Mouse (Mus musculus) gonadal fat pad, adult 2 months (tissue): ENCODE data around the gene 2900026A02Rik. TPM values are rescaled to one million over a fixed set of nuclear protein-coding genes. Genes with fewer than 3 reads are reported as not detected.

ENCODE experiments used
- DNase-seq: peaks from one replicate; pipeline ENCODE4 v3.0.0-alpha.2; 2012; ENCODE audit warnings: low read depth
- polyA plus RNA-seq: library from polyadenylated mRNA; depleted of rRNA; stranded (reverse); fragments of >200 nt; gene quantifications from 2 replicates; pipeline ENCODE4 v1.2.3, GENCODE M21; 2012; rRNA removed

The 2900026A02Rik gene
- 16.7 and 22.4 TPM in 2 replicates for polyA plus RNA-seq

DNA sequence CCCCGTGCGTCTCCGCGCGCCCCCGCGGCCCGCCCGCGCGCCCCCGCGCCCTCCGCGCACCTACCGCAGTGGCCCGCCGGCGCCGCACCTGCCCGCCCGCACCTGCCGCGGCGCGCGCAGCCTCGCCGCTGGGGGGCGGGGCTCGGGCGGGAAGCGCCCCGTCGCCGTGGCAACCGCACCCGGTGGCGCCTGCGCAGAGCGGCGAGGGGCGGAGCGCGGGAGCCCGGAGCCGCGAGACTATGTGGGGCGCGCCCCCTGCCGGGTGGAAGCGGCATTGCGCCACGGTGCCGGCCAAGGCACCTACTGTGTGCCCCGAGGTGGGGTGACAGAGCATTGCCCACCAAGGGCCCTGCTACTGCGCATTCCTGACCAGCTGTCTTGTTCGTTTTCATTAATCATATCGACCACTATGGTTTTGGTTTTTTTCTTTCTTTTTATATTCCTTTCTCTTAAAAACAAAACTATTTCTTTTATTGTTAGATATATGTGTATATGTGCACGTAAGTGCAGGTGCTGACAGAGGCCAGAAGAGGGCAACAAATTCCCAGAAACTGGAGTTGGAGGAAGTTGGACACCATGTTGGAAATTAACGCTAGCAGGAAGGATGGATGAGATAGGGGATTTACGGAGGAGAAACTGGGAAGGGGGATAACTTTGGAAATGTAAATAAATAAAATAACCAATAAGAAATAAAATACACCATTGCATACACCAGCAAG, at the start of gene 2900026A02Rik:
TSS of gene 2900026A02Rik (minus strand) at position 90 of the 719 bp plus-strand sequence.
- no peak for DNase-seq

- no peak for DNase-seq
Measured at GRCm38 (mm10) chr5:113270043-113270442, 49.0 kb upstream of the 2900026A02Rik start.

- no peak for DNase-seq
Measured at GRCm38 (mm10) chr5:113268246-113268645, 47.2 kb upstream of the 2900026A02Rik start.

- no peak for DNase-seq
Measured at GRCm38 (mm10) chr5:113265637-113266036, 44.6 kb upstream of the 2900026A02Rik start.

GRCm38 (mm10) chr5:113250806-113251205, 29.8 kb upstream of the 2900026A02Rik start:
- no peak for DNase-seq

GRCm38 (mm10) chr5:113249263-113249930, 28.4 kb upstream of the 2900026A02Rik start:
- no peak for DNase-seq

GRCm38 (mm10) chr5:113230196-113230595, 9.2 kb upstream of the 2900026A02Rik start:
- DNase-seq: no peak

GRCm38 (mm10) chr5:113226632-113227102, 5.6 kb upstream of the 2900026A02Rik start, which contains the start of gene Tmem211:
Tmem211 (plus strand) TSS chr5:113226909.
- DNase-seq: no peak

DNA sequence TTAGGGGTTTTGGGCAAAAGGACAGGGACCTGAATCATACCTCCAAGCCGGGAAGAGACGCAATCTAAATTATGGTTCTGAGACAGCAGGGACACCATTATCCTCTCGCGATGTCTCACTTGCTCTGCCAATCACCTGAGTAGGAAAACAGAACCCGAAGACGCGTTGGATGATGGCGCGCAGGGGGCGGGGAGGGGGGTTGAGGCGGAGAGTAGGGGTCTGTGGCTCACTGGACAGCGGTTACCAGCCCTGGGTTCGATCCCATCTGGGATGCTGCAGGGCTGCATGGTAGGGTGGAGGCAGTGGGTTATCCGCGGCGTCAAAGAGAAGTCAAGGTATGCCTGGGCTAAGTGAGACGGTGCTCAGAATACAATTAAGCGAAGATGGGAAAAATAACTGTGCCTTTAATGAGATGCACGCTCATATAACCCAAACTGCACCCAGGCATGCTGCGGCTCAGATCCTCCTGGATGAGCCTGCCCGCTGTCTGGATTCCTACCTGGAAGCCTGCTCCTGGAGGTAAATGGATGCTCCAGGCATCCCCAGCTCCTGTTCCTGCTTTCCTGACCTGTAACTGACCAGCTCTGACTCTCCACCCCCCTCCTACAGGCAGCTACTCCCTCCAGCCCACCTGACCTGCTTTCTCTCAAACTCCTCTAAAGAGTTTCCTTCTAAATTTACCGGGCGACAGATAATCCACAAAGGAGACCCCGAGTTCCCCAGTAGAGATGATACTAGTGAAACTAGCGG, 4.8 kb upstream of the 2900026A02Rik start:
- no peak for DNase-seq

DNA sequence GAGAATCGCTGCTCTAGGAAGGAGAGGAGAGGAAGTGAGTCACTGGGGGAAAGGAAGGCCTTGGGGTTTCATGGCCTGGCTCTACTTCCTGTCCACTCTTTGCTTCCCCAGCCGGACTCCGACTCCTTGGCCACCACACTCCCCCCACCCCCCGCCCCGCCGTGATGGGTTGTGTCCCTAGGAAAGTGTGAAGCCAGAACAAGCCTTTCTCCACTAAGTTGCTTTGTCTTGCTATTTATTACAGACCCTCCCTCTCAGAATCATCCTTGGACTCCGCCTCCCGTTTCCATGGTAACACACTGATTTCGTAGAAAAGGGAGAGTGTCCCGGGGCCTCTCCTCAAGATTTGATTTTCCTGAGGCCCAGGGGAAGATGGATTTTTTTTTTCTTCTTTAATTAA, 4.2 kb upstream of the 2900026A02Rik start:
- DNase-seq: no peak

DNA sequence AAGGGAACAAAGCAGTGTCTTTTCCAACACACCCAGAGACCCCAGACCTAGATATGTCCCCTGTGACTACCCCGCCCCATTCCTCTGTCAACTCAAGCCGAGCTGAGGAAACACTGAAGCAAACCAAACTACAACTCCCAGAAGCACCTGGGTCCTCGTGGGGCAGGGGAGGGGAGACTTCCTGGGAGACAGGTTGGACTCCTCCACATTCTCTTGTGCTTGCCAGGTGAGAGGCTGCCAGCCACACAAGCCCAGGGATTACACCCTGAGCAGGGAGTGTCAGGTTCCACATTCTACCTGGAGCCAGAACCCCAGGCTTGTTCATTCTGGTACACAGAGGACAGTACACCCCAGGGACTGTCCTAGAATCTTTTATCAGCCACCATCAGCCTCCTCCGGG, 2.9 kb upstream of the 2900026A02Rik start:
- DNase-seq: peak; percentile 68

GRCm38 (mm10) chr5:113220383-113221146, 471 bp downstream of the 2900026A02Rik start:
- DNase-seq: no peak

GRCm38 (mm10) chr5:113219876-113220275, 1.2 kb downstream of the 2900026A02Rik start:
- DNase-seq: no peak

GRCm38 (mm10) chr5:113219450-113219849, 1.6 kb downstream of the 2900026A02Rik start:
- no peak for DNase-seq

- no peak for DNase-seq
Measured at GRCm38 (mm10) chr5:113218617-113219235, 2.3 kb downstream of the 2900026A02Rik start.

DNA sequence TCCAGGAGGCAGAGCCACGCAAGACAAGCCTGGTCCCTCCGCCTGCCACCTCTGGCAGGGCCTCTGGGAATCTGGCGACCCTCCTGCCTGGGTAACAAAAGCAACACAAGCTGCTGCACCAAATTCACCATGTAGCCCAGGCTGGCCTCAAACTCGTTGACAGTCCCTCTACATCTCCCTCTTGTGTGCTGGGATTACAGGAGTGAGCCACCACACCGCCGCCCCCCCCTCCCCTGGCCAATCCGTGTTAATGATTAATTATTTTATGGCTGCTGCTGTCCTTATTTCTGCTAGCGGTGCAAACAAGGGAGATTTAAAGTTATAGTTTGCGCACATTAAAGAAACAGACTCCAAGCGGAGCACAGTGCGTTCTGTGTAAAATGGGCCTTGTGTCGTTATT, 4.0 kb downstream of the 2900026A02Rik start:
- no peak for DNase-seq

- no peak for DNase-seq
Measured at GRCm38 (mm10) chr5:113216328-113216960, 4.6 kb downstream of the 2900026A02Rik start.

GRCm38 (mm10) chr5:113215610-113216011, 5.4 kb downstream of the 2900026A02Rik start:
- no peak for DNase-seq

GRCm38 (mm10) chr5:113214455-113214854, 6.6 kb downstream of the 2900026A02Rik start:
- DNase-seq: no peak

DNA sequence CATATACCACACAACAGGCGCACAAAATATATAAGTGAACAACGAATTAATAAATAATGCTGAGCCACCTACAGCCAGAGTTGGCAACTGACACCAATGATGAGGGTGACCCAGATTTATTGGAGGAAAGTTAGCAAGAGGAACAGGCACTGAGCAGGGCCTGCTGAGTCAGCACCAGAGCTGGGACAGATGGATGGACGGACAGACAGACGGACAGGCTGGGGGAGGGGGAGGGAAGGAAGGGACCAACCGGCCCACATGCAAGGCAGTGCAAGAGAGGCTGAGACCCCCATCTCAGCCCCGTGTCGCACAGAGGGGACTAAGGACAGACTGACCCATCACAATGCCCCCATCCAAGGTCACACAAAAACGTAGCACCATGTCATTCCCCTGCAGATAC, 7.0 kb downstream of the 2900026A02Rik start:
- DNase-seq: no peak
